Mouse (Mus musculus) left cerebral cortex, postnatal 14 days (tissue): ENCODE measurements at regions not wholly inside any gene's neighbourhood (a gene's known extent, or its start where the extent isn't known, plus 50 kb on each side); places are given as distances from the start of the nearest gene placed in this dataset.

Experiments
- DNase-seq, 2 experiments: peaks; one replicate each; pipeline ENCODE4 v3.0.0; 2021 to 2022; ENCODE audit warnings: low spot score in 2 of 2, mixed read lengths in 1 of 2
- intact Hi-C: fragments of 180-260 bp; cut with DNase I; formaldehyde crosslinking; loops from one replicate; pipeline ENCODE4 v1.15.1; 2025

- intact Hi-C loops = no loop called here
Observed at GRCm38 (mm10) chr1:16007809-16008208, 85.3 kb downstream of the 4930444P10Rik start.

GRCm38 (mm10) chr1:16006888-16007287 lies 86.2 kb downstream of the 4930444P10Rik start:
- no peak for DNase-seq
- intact Hi-C loops = no loop called here

More at GRCm38 (mm10) chr1:16007809-16008208, 85.3 kb downstream of the 4930444P10Rik start:
- no peak for DNase-seq

GRCm38 (mm10) chr1:15997135-15997534 lies 96.0 kb downstream of the 4930444P10Rik start:
- intact Hi-C loops = no loop called here
- DNase-seq = no peak

GRCm38 (mm10) chr1:15996341-15996740 lies 96.8 kb downstream of the 4930444P10Rik start:
- intact Hi-C loops = no loop called here

GRCm38 (mm10) chr1:15993561-15994410 lies 99.3 kb downstream of the 4930444P10Rik start:
- intact Hi-C loops = loop anchor here (5.0 kb wide), 1 partner anchor 116 kb away; no protein-coding TSS in a partner anchor
- peak; percentile 26 to 34 for DNase-seq

More at GRCm38 (mm10) chr1:15996341-15996740, 96.8 kb downstream of the 4930444P10Rik start:
- DNase-seq = no peak

- no peak for DNase-seq
- intact Hi-C loops = loop anchor here (5.0 kb wide), 1 partner anchor 114 kb away; no protein-coding TSS in a partner anchor
Observed at GRCm38 (mm10) chr1:15990982-15991381, 102.1 kb downstream of the 4930444P10Rik start.

GRCm38 (mm10) chr1:15985579-15985978 lies 107.5 kb downstream of the 4930444P10Rik start:
- intact Hi-C loops = no loop called here
- DNase-seq = no peak

- DNase-seq = no peak
- intact Hi-C loops = no loop called here
Observed at GRCm38 (mm10) chr1:15979333-15979732, 113.8 kb downstream of the 4930444P10Rik start.

GRCm38 (mm10) chr1:15959578-15959977 lies 133.5 kb downstream of the 4930444P10Rik start:
- DNase-seq = no peak
- intact Hi-C loops = no loop called here

GRCm38 (mm10) chr1:15958661-15959060 lies 134.5 kb downstream of the 4930444P10Rik start:
- intact Hi-C loops = no loop called here
- no peak for DNase-seq

GRCm38 (mm10) chr1:15943662-15944061 lies 149.5 kb downstream of the 4930444P10Rik start:
- intact Hi-C loops = no loop called here
- peak; percentile 33 to 53 for DNase-seq

- DNase-seq = no peak
- intact Hi-C loops = no loop called here
Observed at GRCm38 (mm10) chr1:15943041-15943440, 150.1 kb downstream of the 4930444P10Rik start.
